Mouse (Mus musculus) forebrain, embryonic 12.5 days (tissue): ENCODE data around the gene Cpsf4l. TPM values are rescaled to one million over a fixed set of nuclear protein-coding genes. Genes with fewer than 3 reads are reported as not detected.

Experiments
- ATAC-seq: fragments of 200-750 bp; cut with Nextera tagmentation; 2 replicates; pipeline ENCODE4 v1.8.0; 2017; ENCODE audit warnings: moderate TSS enrichment; ENCODE audit not compliant: low FRiP score
- H3K27ac ChIP-seq: fragments of 300-500 bp; sonication (generic); 2 replicates; pipeline ENCODE4 v1.5.1; 2016; ENCODE audit warnings: mild to moderate bottlenecking
- H3K27me3 ChIP-seq: fragments of 300-500 bp; sonication (generic); 2 replicates; pipeline ENCODE4 v1.6.1; 2016; ENCODE audit warnings: mild to moderate bottlenecking
- H3K36me3 ChIP-seq: fragments of 300-500 bp; sonication (generic); replicated peaks from 2 replicates; pipeline ENCODE4 v1.6.1; 2016; ENCODE audit warnings: mild to moderate bottlenecking
- H3K4me1 ChIP-seq: fragments of 300-500 bp; sonication (generic); 2 replicates; pipeline ENCODE4 v1.6.1; 2016
- H3K4me2 ChIP-seq: fragments of 300-500 bp; sonication (generic); 2 replicates; pipeline ENCODE4 v1.6.1; 2016; ENCODE audit warnings: mild to moderate bottlenecking, moderate library complexity
- H3K4me3 ChIP-seq: fragments of 300-500 bp; sonication (generic); replicated peaks from 2 replicates; pipeline ENCODE4 v1.5.1; 2016; ENCODE audit warnings: mild to moderate bottlenecking
- H3K9ac ChIP-seq: fragments of 300-500 bp; sonication (generic); 2 replicates; pipeline ENCODE4 v1.6.1; 2016; ENCODE audit warnings: mild to moderate bottlenecking
- H3K9me3 ChIP-seq: fragments of 300-500 bp; sonication (generic); 2 replicates; pipeline ENCODE4 v1.6.1; 2016
- WGBS: fragments of 180-500 bp; shearing (Covaris S2); methylation state at CpG from one replicate; pipeline ENCODE4 v1.1.7; 2016; 5-methylcytosine and 5-hydroxymethylcytosine counted together
- polyA plus RNA-seq: library from polyadenylated mRNA; unstranded; fragments of >200 nt; fragmentation: Nextera tagmentation; extraction: Ambion mirVana; gene quantifications from 2 replicates; pipeline ENCODE4 v1.2.1, GENCODE M21; 2016

Cpsf4l gene
- polyA plus RNA-seq, 1 experiment from 2014 or later: 0.32 TPM

- H3K4me1 ChIP-seq: peaks cover 52% of the 10 kb centered on the region
- H3K9ac ChIP-seq: peak overlapping the region; percentile 90; the same call in 1 of the 2 replicates
- peak overlapping the region; percentile 78 for H3K4me3 ChIP-seq
- H3K36me3 ChIP-seq: peaks cover 33% of the 10 kb centered on the region
- peak overlapping the region; percentile 88 for H3K4me2 ChIP-seq
- WGBS: 82% methylated on average over 11 of the region's 11 CpGs
- H3K9me3 ChIP-seq: no peaks in the 10 kb centered on the region
- no peaks in the 10 kb centered on the region for H3K27me3 ChIP-seq
- ATAC-seq: no peak
- peak overlapping the region; percentile 96; the same call in 1 of the 2 replicates for H3K27ac ChIP-seq
Measured at GRCm38 (mm10) chr11:113747725-113748380, 38.0 kb upstream of the Cpsf4l start.

GRCm38 (mm10) chr11:113747056-113747455 lies 37.2 kb upstream of the Cpsf4l start:
- no peak for ATAC-seq
- Histone ChIP-seq H3K27ac (peak overlapping the region; percentile 61; the same call in 1 of the 2 replicates), H3K9ac (no peak overlapping the region), H3K4me3 (no peak overlapping the region), H3K4me1 (peaks cover 48% of the 10 kb centered on the region), H3K9me3 (no peaks in the 10 kb centered on the region), H3K27me3 (no peaks in the 10 kb centered on the region), H3K4me2 (0 out of 2 replicates have a peak overlapping the region, but pooled peaks have one; percentile 88), H3K36me3 (peaks cover 41% of the 10 kb centered on the region)
- WGBS: 82% methylated on average over 16 of the region's 16 CpGs

- no peaks in the 10 kb centered on the region for H3K9me3 ChIP-seq
- H3K4me2 ChIP-seq: no peak overlapping the region
- no peak overlapping the region for H3K9ac ChIP-seq
- no peak for ATAC-seq
- H3K27ac ChIP-seq: no peak overlapping the region
- H3K36me3 ChIP-seq: peaks cover 52% of the 10 kb centered on the region
- no peak overlapping the region for H3K4me3 ChIP-seq
- H3K4me1 ChIP-seq: peaks cover 45% of the 10 kb centered on the region
- 84% methylated on average over 4 of the region's 4 CpGs for WGBS
- H3K27me3 ChIP-seq: no peaks in the 10 kb centered on the region
Measured at GRCm38 (mm10) chr11:113745961-113746360, 36.1 kb upstream of the Cpsf4l start.

- no peak for ATAC-seq
- H3K4me3 ChIP-seq: no peak overlapping the region
- no peak overlapping the region for H3K4me2 ChIP-seq
- no peak overlapping the region for H3K9ac ChIP-seq
- H3K27ac ChIP-seq: no peak overlapping the region
- H3K27me3 ChIP-seq: no peaks in the 10 kb centered on the region
- H3K4me1 ChIP-seq: peaks cover 43% of the 10 kb centered on the region
- 94% methylated on average over 1 of the region's 1 CpGs for WGBS
- peaks cover 60% of the 10 kb centered on the region for H3K36me3 ChIP-seq
- H3K9me3 ChIP-seq: no peaks in the 10 kb centered on the region
Measured at GRCm38 (mm10) chr11:113742998-113743397, 33.2 kb upstream of the Cpsf4l start.

- Histone ChIP-seq H3K4me1 (peaks cover 39% of the 10 kb centered on the region), H3K9ac (no peak overlapping the region), H3K4me2 (no peak overlapping the region), H3K27ac (no peak overlapping the region), H3K4me3 (no peak overlapping the region), H3K9me3 (no peaks in the 10 kb centered on the region), H3K27me3 (no peaks in the 10 kb centered on the region), H3K36me3 (peaks cover 56% of the 10 kb centered on the region)
- no peak for ATAC-seq
- WGBS: 89% methylated on average over 7 of the region's 7 CpGs
Measured at GRCm38 (mm10) chr11:113740100-113740499, 30.3 kb upstream of the Cpsf4l start.

GRCm38 (mm10) chr11:113739213-113739612 lies 29.4 kb upstream of the Cpsf4l start:
- no peaks in the 10 kb centered on the region for H3K9me3 ChIP-seq
- peaks cover 52% of the 10 kb centered on the region for H3K36me3 ChIP-seq
- no peak overlapping the region for H3K4me2 ChIP-seq
- H3K9ac ChIP-seq: peak overlapping the region; percentile 17; the same call in 1 of the 2 replicates
- no peak overlapping the region for H3K4me3 ChIP-seq
- H3K27ac ChIP-seq: no peak overlapping the region
- 88% methylated on average over 8 of the region's 8 CpGs for WGBS
- ATAC-seq: no peak
- peaks cover 48% of the 10 kb centered on the region for H3K4me1 ChIP-seq
- no peaks in the 10 kb centered on the region for H3K27me3 ChIP-seq

GRCm38 (mm10) chr11:113737912-113738311 lies 28.1 kb upstream of the Cpsf4l start:
- ATAC-seq: no peak
- no peaks in the 10 kb centered on the region for H3K9me3 ChIP-seq
- no peak overlapping the region for H3K27ac ChIP-seq
- H3K9ac ChIP-seq: no peak overlapping the region
- no peak overlapping the region for H3K4me2 ChIP-seq
- no peak overlapping the region for H3K4me3 ChIP-seq
- 85% methylated on average over 8 of the region's 8 CpGs for WGBS
- H3K4me1 ChIP-seq: peaks cover 55% of the 10 kb centered on the region
- H3K27me3 ChIP-seq: no peaks in the 10 kb centered on the region
- H3K36me3 ChIP-seq: peaks cover 41% of the 10 kb centered on the region

GRCm38 (mm10) chr11:113737553-113737854 lies 27.7 kb upstream of the Cpsf4l start:
- no peak for ATAC-seq
- no peak overlapping the region for H3K27ac ChIP-seq
- H3K9me3 ChIP-seq: no peaks in the 10 kb centered on the region
- peaks cover 55% of the 10 kb centered on the region for H3K4me1 ChIP-seq
- H3K36me3 ChIP-seq: peaks cover 37% of the 10 kb centered on the region
- no peak overlapping the region for H3K4me3 ChIP-seq
- H3K9ac ChIP-seq: no peak overlapping the region
- WGBS: 93% methylated on average over 3 of the region's 3 CpGs
- H3K4me2 ChIP-seq: no peak overlapping the region
- no peaks in the 10 kb centered on the region for H3K27me3 ChIP-seq

- Histone ChIP-seq H3K27ac (no peak overlapping the region), H3K9ac (no peak overlapping the region), H3K36me3 (peaks cover 32% of the 10 kb centered on the region), H3K4me1 (peaks cover 59% of the 10 kb centered on the region), H3K4me2 (no peak overlapping the region), H3K9me3 (no peaks in the 10 kb centered on the region), H3K4me3 (no peak overlapping the region), H3K27me3 (no peaks in the 10 kb centered on the region)
- 87% methylated on average over 11 of the region's 11 CpGs for WGBS
- ATAC-seq: no peak
Measured at GRCm38 (mm10) chr11:113736848-113737552, 27.2 kb upstream of the Cpsf4l start.

- 81% methylated on average over 6 of the region's 6 CpGs for WGBS
Measured at GRCm38 (mm10) chr11:113735151-113735550, 25.3 kb upstream of the Cpsf4l start.

GRCm38 (mm10) chr11:113733631-113734364 lies 24.0 kb upstream of the Cpsf4l start:
- ATAC-seq: no peak

More at GRCm38 (mm10) chr11:113735151-113735550, 25.3 kb upstream of the Cpsf4l start:
- no peak overlapping the region for H3K4me2 ChIP-seq
- H3K27me3 ChIP-seq: no peaks in the 10 kb centered on the region
- no peak overlapping the region for H3K27ac ChIP-seq
- H3K36me3 ChIP-seq: peaks cover 15% of the 10 kb centered on the region
- ATAC-seq: no peak
- H3K4me3 ChIP-seq: no peak overlapping the region
- no peaks in the 10 kb centered on the region for H3K9me3 ChIP-seq
- peak overlapping the region; percentile 12; the same call in 1 of the 2 replicates for H3K9ac ChIP-seq
- H3K4me1 ChIP-seq: peaks cover 61% of the 10 kb centered on the region

GRCm38 (mm10) chr11:113731945-113732612 lies 22.3 kb upstream of the Cpsf4l start:
- no peaks in the 10 kb centered on the region for H3K27me3 ChIP-seq
- H3K4me1 ChIP-seq: peaks cover 40% of the 10 kb centered on the region
- H3K36me3 ChIP-seq: peaks cover 32% of the 10 kb centered on the region
- no peak overlapping the region for H3K4me2 ChIP-seq
- WGBS: 93% methylated on average over 10 of the region's 10 CpGs
- H3K9ac ChIP-seq: no peak overlapping the region
- H3K9me3 ChIP-seq: no peaks in the 10 kb centered on the region
- ATAC-seq: no peak
- no peak overlapping the region for H3K4me3 ChIP-seq
- H3K27ac ChIP-seq: no peak overlapping the region

More at GRCm38 (mm10) chr11:113733631-113734364, 24.0 kb upstream of the Cpsf4l start:
- Histone ChIP-seq H3K27ac (no peak overlapping the region), H3K36me3 (peaks cover 17% of the 10 kb centered on the region), H3K4me3 (no peak overlapping the region), H3K4me2 (no peak overlapping the region), H3K4me1 (peaks cover 50% of the 10 kb centered on the region), H3K9me3 (no peaks in the 10 kb centered on the region), H3K9ac (no peak overlapping the region), H3K27me3 (no peaks in the 10 kb centered on the region)
- WGBS: 62% methylated on average over 6 of the region's 6 CpGs
